Mouse (Mus musculus) stomach, embryonic 16.5 days (tissue): ENCODE data around the gene 1700017N19Rik. TPM values are rescaled to one million over a fixed set of nuclear protein-coding genes. Genes with fewer than 3 reads are reported as not detected.
"Not testable (repeated sequence)": the region's sequence is repeated elsewhere in the genome, so short reads cannot be mapped to it uniquely, and the experiment has no call there.

Source experiments
- ATAC-seq: fragments of 200-750 bp; cut with Nextera tagmentation; 2 replicates; pipeline ENCODE4 v1.8.0; 2017; ENCODE audit warnings: moderate number of reproducible peaks, moderate TSS enrichment; ENCODE audit not compliant: insufficient read depth, low FRiP score
- H3K27ac ChIP-seq: fragments of 300-500 bp; sonication (generic); 2 replicates; pipeline ENCODE4 v1.5.1; 2014; ENCODE audit warnings: low read length
- H3K27me3 ChIP-seq: fragments of 300-500 bp; sonication (generic); 2 replicates; pipeline ENCODE4 v1.6.1; 2014; ENCODE audit warnings: low read length, control low read depth, mixed read lengths; ENCODE audit not compliant: control insufficient read depth, insufficient read depth
- H3K36me3 ChIP-seq: fragments of 300-500 bp; sonication (generic); 2 replicates; pipeline ENCODE4 v1.6.1; 2014; ENCODE audit warnings: low read length; ENCODE audit not compliant: control insufficient read depth, insufficient read depth
- H3K4me1 ChIP-seq: fragments of 300-500 bp; sonication (generic); 2 replicates; pipeline ENCODE4 v1.6.1; 2014; ENCODE audit warnings: low read length, control low read depth, mixed read lengths; ENCODE audit not compliant: control insufficient read depth, insufficient read depth
- H3K4me2 ChIP-seq: fragments of 300-500 bp; sonication (generic); 2 replicates; pipeline ENCODE4 v1.6.1; 2014; ENCODE audit warnings: low read depth, low read length, mixed read lengths
- H3K4me3 ChIP-seq: fragments of 300-500 bp; sonication (generic); replicated peaks from 2 replicates; pipeline ENCODE4 v1.5.1; 2014; ENCODE audit warnings: mild to moderate bottlenecking, low read length
- H3K9ac ChIP-seq: fragments of 300-500 bp; sonication (generic); 2 replicates; pipeline ENCODE4 v1.6.1; 2014; ENCODE audit warnings: low read length
- H3K9me3 ChIP-seq: fragments of 300-500 bp; sonication (generic); replicated peaks from 2 replicates; pipeline ENCODE4 v1.6.1; 2016; ENCODE audit warnings: low read length, control low read depth; ENCODE audit not compliant: control insufficient read depth
- WGBS: fragments of 180-500 bp; shearing (Covaris S2); extraction: QIAGEN DNeasy Blood & Tissue Kit; methylation state at CpG from one replicate; pipeline ENCODE4 v1.1.7; 2014; 5-methylcytosine and 5-hydroxymethylcytosine counted together
- polyA plus RNA-seq: library from polyadenylated mRNA; unstranded; fragments of >200 nt; fragmentation: Nextera tagmentation; extraction: Ambion mirVana; gene quantifications from 2 replicates; pipeline ENCODE4 v1.2.1, GENCODE M21; 2015

The 1700017N19Rik gene
- polyA plus RNA-seq, result not detected in 2 replicates

DNA sequence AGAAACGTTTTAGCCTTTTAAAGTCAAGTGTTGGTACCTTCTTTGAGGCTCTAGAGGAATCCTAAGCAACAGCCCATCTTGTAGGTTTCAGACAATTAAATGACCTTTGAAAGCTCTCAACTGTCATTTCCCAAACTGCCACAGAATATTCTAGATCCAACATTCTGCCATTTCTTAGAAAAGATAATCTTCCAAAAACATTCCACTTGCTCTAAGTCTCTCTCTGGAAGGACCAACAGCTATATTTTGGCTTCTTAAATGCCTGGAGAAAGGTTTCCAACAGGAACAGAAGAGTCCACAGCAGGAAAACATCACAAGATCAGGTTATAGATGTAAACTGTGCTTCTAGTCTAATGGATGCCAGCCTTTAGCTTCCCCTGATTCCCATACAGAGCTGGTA, at the start of gene 1700017N19Rik, which contains the start of gene 4930430F08Rik:
Gene 1700017N19Rik, plus strand, starts transcription at position 162 of the 400 bp plus-strand sequence.
Gene 4930430F08Rik, minus strand, starts transcription at position 101 of the 400 bp plus-strand sequence.
- Histone ChIP-seq H3K4me1 (no peaks in the 10 kb centered on the region), H3K27me3 (no peaks in the 10 kb centered on the region), H3K9ac (no peak within 1 kb of the TSS), H3K4me2 (peak within 1 kb of the TSS; percentile 42; the same call in 1 of the 2 replicates), H3K4me3 (peak within 1 kb of the TSS; percentile 92), H3K9me3 (no peaks in the 10 kb centered on the region), H3K27ac (no peak within 1 kb of the TSS), H3K36me3 (no peaks in the 10 kb centered on the region)
- no peak for ATAC-seq
- WGBS, result 61% methylated on average over 1 of the region's 1 CpGs

DNA sequence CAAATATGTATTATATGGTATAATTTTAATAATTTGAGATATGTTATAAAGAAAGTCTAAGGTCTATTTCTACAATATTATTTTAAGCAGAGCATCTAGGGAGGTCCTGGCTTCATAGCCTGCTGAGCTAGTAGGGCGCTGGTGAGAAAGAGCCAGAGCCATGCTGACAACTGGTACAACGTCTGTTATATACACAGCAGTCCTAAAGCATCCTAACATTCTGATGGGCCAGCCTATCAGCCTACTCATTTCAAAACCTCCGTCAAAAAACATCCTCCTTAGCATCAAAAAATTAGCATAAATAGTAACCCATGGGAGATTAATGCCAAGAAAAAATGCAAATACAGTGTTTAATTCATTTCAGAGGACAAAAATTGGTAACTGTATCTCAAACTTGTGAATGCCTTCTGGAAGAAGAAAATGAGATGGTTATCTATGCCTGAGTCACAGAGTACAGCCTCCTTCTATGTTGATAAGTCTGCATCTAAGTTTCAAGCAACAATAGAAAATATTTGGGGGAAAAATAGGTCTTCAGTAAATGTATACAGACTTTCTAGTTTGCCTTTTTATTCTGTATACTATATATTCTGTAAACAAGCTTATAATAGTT, 33.6 kb upstream of the 1700017N19Rik start:
- ATAC-seq, result no peak
- H3K27me3 ChIP-seq, result no peaks in the 10 kb centered on the region
- no peak overlapping the region for H3K9ac ChIP-seq
- H3K27ac ChIP-seq, result no peak overlapping the region
- no peaks in the 10 kb centered on the region for H3K9me3 ChIP-seq
- WGBS, result 74% methylated on average over 3 of the region's 3 CpGs
- no peaks in the 10 kb centered on the region for H3K36me3 ChIP-seq
- H3K4me1 ChIP-seq, result no peaks in the 10 kb centered on the region
- no peak overlapping the region for H3K4me3 ChIP-seq
- no peak overlapping the region for H3K4me2 ChIP-seq

DNA sequence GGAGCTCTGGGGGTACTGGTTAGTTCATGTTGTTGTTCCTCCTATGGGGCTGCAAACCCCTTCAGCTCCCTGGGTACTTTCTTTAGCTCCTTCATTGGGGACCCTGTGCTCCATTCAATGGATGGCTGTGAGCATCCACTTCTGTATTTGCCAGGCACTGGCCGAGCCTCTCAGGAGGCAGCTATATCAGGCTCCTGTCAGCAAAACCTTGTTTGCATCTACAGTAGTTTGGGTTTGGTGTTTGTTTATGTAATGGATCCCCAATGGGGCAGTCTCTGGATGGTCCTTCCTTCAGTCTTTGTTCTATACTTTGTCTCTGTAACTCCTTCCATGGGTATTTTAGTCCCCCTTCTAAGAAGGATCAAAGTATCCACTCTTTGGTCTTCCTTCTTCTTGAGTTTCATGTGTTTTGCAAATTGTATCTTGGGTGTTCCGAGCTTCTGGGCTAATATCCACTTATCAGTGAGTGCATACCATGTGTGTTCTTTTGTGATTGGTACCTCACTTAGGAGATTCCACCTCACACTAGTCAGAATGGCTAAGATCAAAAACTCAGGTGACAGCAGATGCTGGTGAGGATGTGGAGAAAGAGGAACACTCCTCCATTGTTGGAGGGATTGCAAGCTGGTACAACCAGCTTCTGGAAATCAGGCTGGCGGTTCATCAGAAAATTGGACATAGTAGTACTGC, 29.9 kb upstream of the 1700017N19Rik start:
- H3K27ac ChIP-seq, ATAC-seq: not testable (repeated sequence)

DNA sequence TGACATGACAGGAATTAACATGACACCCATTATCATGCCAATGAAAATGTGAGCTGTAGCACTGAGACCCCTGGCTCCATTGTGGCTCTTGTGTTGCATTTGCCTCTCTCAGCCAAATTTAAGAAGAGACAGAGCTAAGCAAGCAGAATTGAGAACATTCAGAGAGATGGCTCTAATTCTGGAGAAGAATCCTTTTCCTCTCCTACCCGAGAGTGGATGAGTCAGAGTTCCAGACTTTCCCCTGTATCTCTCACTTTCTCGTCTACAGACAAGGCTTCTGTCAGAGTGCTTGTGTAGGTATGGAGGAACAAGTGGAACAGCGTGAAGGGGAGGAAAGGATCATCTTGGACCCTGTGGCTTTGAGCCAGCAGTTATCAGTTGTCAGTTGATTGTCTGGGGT, 26.2 kb upstream of the 1700017N19Rik start:
- Histone ChIP-seq H3K4me2 (no peak overlapping the region), H3K4me3 (no peak overlapping the region), H3K4me1 (no peaks in the 10 kb centered on the region), H3K36me3 (0 out of 2 replicates have a peak, but pooled peaks cover 9% of the 10 kb centered on the region), H3K27ac (no peak overlapping the region), H3K9me3 (no peaks in the 10 kb centered on the region), H3K9ac (no peak overlapping the region), H3K27me3 (no peaks in the 10 kb centered on the region)
- whole genome bisulfite sequencing, result 86% methylated on average over 3 of the region's 3 CpGs
- no peak for ATAC-seq

More for the DNA sequence above, 29.9 kb upstream of the 1700017N19Rik start:
- not testable (repeated sequence) for H3K36me3 ChIP-seq, H3K4me2 ChIP-seq, H3K4me1 ChIP-seq, H3K9ac ChIP-seq, H3K9me3 ChIP-seq, H3K4me3 ChIP-seq, H3K27me3 ChIP-seq
- 92% methylated on average over 3 of the region's 3 CpGs for WGBS

DNA sequence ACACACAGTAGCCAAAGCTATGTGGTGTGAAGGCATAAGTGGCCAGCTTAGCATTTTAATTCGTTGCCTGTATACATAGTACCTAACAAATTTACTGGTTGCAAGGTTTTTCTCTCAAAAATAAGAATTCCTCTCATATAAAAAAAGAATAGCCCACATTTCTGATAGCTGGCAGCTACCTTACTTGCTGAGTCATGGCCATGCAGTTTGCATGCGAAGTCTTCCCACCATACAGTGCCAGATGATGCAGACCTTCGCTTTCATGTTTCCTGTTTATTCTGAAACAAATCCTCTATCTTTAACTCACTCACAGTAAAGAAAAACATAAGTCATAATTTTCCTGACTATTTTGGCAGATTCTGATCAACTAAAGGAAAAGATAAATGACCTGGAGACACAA, 18.6 kb upstream of the 1700017N19Rik start:
- 84% methylated on average over 3 of the region's 3 CpGs for WGBS
- H3K27me3 ChIP-seq, result no peaks in the 10 kb centered on the region
- H3K36me3 ChIP-seq, result peaks cover 11% of the 10 kb centered on the region
- H3K9me3 ChIP-seq, result no peaks in the 10 kb centered on the region
- no peaks in the 10 kb centered on the region for H3K4me1 ChIP-seq
- no peak overlapping the region for H3K4me2 ChIP-seq
- H3K4me3 ChIP-seq, result no peak overlapping the region
- no peak overlapping the region for H3K27ac ChIP-seq
- ATAC-seq, result no peak
- H3K9ac ChIP-seq, result no peak overlapping the region

DNA sequence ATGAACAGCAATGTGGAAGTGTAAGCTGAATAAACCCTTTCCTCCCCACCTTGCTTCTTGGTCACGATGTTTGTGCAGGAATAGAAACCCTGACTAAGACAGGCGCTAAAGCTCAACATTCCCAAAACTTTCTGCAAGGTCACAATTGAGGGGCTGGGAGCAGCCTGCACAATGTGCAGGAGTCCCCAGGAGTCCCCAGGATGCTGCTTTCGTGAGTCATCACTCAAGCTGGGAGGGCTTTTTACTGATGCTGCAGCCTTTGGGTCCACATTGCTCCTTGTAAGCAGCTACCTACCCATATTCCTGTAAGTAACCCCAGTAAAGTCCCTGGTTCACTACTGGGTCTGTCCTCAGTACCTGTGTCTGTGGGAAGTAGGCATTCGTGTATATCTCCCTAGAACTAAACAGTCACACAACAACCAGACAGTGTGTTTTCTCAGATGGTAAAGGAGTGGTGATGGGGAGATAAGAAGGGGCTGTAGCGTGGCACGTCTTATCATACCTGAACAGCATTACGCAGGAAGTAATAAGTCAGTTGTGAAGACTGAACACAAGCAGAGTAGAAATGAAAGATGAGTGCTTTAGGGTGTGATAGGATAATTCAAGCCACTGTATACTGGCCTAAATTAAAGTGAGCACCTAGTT, 15.7 kb upstream of the 1700017N19Rik start:
- Histone ChIP-seq H3K4me1 (no peaks in the 10 kb centered on the region), H3K36me3 (peaks cover 17% of the 10 kb centered on the region), H3K4me3 (no peak overlapping the region), H3K27ac (no peak overlapping the region), H3K9ac (no peak overlapping the region), H3K9me3 (no peaks in the 10 kb centered on the region), H3K4me2 (no peak overlapping the region), H3K27me3 (no peaks in the 10 kb centered on the region)
- 89% methylated on average over 7 of the region's 7 CpGs for WGBS
- 0 out of 2 replicates have a peak, but pooled peaks have one; percentile 33 for ATAC-seq

DNA sequence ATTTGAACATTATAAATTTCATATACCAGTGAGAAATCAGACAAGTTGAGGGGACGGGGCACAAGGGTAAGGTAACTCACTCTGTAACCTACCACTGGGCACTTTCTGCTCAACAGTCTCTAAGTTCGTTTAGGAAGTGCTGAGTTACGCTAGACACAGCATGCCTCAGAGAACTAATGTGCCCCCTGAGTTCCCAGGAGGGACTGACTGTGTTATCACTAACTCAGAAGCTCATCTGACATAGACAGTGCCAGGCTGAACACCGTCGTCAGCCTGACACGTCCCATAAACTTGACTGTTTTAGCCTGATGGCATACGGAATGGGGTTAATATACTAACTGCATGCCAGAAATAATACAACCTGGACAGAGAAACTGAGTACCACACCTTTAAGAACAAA, 15.0 kb upstream of the 1700017N19Rik start:
- no peaks in the 10 kb centered on the region for H3K27me3 ChIP-seq
- no peak overlapping the region for H3K4me3 ChIP-seq
- H3K27ac ChIP-seq, result no peak overlapping the region
- H3K9ac ChIP-seq, result no peak overlapping the region
- no peaks in the 10 kb centered on the region for H3K4me1 ChIP-seq
- no peak for ATAC-seq
- no peaks in the 10 kb centered on the region for H3K9me3 ChIP-seq
- 91% methylated on average over 7 of the region's 7 CpGs for WGBS
- no peak overlapping the region for H3K4me2 ChIP-seq
- peaks cover 17% of the 10 kb centered on the region for H3K36me3 ChIP-seq

DNA sequence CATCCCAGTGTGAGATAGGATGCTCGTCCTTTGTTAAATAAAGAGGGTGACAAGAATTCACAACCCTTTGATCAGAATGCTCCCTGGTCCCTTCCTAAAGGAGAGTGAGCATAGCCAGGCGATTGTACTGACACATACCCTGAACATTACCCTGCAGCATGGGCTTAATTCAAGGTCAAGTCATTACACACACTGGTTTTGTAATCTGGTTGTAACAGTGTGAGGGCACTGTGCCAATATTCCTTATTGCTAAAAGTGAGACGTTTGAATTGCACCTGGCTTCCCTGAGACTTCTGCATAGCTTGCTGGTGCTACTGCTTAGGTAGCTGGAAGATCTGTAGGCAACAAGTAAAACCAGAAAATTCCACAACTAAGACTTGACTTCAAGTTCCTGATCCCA, 6.1 kb upstream of the 1700017N19Rik start:
- no peak overlapping the region for H3K4me2 ChIP-seq
- H3K27me3 ChIP-seq, result no peaks in the 10 kb centered on the region
- ATAC-seq, result no peak
- 82% methylated on average over 3 of the region's 3 CpGs for WGBS
- no peak overlapping the region for H3K4me3 ChIP-seq
- no peak overlapping the region for H3K27ac ChIP-seq
- no peaks in the 10 kb centered on the region for H3K4me1 ChIP-seq
- H3K9me3 ChIP-seq, result no peaks in the 10 kb centered on the region
- H3K36me3 ChIP-seq, result no peaks in the 10 kb centered on the region
- H3K9ac ChIP-seq, result no peak overlapping the region

DNA sequence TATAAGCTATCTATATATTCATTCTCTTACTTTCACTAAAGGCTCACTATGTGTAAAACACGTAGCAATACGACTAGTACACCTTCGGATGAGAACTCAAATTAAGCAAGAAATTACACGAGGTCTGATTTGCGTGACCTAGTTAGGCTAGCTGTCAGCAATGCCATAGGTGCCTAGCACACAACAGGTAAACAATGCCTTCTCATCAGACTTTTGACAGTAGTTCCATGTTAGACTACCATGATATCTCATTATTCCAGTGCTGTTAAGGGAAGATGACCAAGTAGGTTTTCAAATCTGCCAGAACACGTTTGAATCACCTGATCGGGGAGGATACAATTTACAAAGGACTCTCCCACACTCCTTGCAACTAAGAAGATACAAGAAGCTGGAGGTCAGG, 1.8 kb upstream of the 1700017N19Rik start:
- Histone ChIP-seq H3K4me2 (peak overlapping the region; percentile 87), H3K36me3 (no peaks in the 10 kb centered on the region), H3K27me3 (no peaks in the 10 kb centered on the region), H3K4me1 (no peaks in the 10 kb centered on the region), H3K4me3 (peak overlapping the region; percentile 92), H3K9ac (peak overlapping the region; percentile 88), H3K9me3 (no peaks in the 10 kb centered on the region), H3K27ac (peak overlapping the region; percentile 73)
- 39% methylated on average over 7 of the region's 7 CpGs for WGBS
- no peak for ATAC-seq
